Mouse (Mus musculus): ENCODE results near the gene 4931429L15Rik. TPM values are rescaled to one million over a fixed set of nuclear protein-coding genes. Genes with fewer than 3 reads are reported as not detected.
"Not testable (repeated sequence)": the region's sequence is repeated elsewhere in the genome, so short reads cannot be mapped to it uniquely, and the experiment has no call there.

4931429L15Rik gene
- polyA plus RNA-seq, 1 experiment from 2014 or later = not detected

DNA sequence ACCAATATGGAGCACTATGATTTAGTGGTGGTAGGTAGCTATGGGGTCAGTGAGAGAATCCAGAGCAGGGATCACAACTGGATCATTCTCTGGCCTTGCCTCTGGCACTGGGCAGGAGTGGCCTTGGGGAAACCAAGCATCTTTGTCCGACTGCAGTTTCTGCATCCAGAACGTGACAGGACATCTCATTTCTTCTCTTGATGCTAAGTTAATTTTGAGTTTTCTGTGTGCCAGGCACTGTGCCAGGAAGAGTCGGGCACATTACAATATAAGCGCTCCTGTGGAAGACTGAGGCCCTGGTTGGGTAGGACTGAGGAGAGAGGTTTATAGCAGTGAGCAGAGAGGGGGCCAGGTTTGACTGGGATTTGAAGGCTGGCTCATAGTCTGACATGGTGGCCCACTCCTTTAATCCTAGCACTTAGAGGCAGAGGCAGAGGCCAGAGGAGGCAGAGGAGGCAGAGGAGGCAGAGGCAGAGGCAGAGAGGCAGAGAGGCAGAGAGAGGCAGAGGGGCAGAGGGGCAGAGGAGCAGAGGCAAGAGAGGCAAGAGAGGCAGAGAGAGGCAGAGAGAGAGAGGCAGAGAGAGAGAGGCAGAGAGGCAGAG, 19.4 kb upstream of the 4931429L15Rik start:
- Histone ChIP-seq H3K27ac (peak overlapping the region; percentile 33; the same call in 1 of the 2 replicates), H3K36me3 (replicated peaks; ENCODE audit: control insufficient read depth, insufficient read depth) (no peaks in the 10 kb centered on the region), H3K9me3 (ENCODE audit: control insufficient read depth, low read length) (no peaks in the 10 kb centered on the region), H3K4me2 (replicated peaks) (no peak overlapping the region), H3K27me3 (ENCODE audit: control insufficient read depth, insufficient read depth, low read length) (no peaks in the 10 kb centered on the region), H3K9ac (no peak overlapping the region), H3K4me3 (replicated peaks; ENCODE audit: low read length) (no peak overlapping the region), H3K4me1 (replicated peaks; ENCODE audit: control insufficient read depth, insufficient read depth, low read length) (peaks cover 18% of the 10 kb centered on the region)
- WGBS = 86% methylated on average over 4 of the region's 4 CpGs
- DNase-seq (ENCODE audit: low spot score) (no peak), ATAC-seq (ENCODE audit: low FRiP score) (no peak)

DNA sequence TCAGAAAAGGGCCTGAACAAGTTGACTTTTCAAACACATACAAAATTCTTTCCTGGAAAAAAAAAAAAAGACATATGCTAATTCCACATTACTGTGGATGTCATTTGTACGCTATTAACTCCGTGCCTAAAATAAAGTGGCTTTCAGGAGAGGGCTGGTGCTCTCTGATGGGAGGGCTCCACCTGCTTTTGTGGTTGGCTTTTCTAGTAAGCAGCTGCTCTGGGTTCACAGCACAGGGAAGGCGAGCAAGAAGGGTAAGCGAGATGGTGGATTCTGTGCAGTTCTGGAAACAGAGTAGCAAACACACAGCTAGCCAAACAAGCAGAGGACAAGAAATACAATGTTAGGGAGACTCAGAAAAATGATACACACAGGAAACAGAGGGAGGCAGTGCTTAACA, 18.6 kb upstream of the 4931429L15Rik start:
- Histone ChIP-seq H3K36me3 (replicated peaks; ENCODE audit: control insufficient read depth, insufficient read depth) (no peaks in the 10 kb centered on the region), H3K4me1 (replicated peaks; ENCODE audit: control insufficient read depth, insufficient read depth, low read length) (peaks cover 18% of the 10 kb centered on the region), H3K27me3 (ENCODE audit: control insufficient read depth, insufficient read depth, low read length) (no peaks in the 10 kb centered on the region), H3K27ac (peak overlapping the region; percentile 33; the same call in 1 of the 2 replicates), H3K4me2 (replicated peaks) (no peak overlapping the region), H3K4me3 (replicated peaks; ENCODE audit: low read length) (no peak overlapping the region), H3K9ac (no peak overlapping the region), H3K9me3 (ENCODE audit: control insufficient read depth, low read length) (no peaks in the 10 kb centered on the region)
- 14% methylated on average over 4 of the region's 4 CpGs for WGBS
- DNase-seq (ENCODE audit: low spot score) (no peak), ATAC-seq (ENCODE audit: low FRiP score) (no peak)

DNA sequence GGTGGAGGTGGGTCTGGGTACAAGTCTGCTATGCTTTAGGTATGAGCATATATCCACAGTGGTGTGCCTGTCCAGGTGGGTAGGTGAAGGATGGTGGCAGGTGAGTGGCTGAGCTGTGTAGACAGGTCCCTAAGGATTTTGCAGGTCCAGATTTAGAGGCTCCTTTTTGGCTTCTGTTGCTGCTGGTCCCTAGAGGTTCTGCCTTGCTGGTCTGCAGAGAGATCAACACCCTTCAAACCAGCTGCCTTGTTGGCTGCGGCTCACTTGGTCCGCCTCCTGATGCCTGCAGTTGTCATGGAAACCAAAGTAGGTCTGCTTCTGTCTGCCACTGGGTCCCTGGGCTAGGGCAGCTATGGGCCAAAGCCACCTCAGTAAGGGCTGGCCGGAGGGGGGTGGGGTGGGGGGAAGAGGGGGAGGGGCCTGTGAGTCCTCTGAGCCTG, 18.1 kb upstream of the 4931429L15Rik start:
- Histone ChIP-seq H3K4me3 (replicated peaks; ENCODE audit: low read length) (no peak overlapping the region), H3K27ac (peak overlapping the region; percentile 52; the same call in 1 of the 2 replicates), H3K4me2 (replicated peaks) (no peak overlapping the region), H3K27me3 (ENCODE audit: control insufficient read depth, insufficient read depth, low read length) (no peaks in the 10 kb centered on the region), H3K9ac (no peak overlapping the region), H3K4me1 (replicated peaks; ENCODE audit: control insufficient read depth, insufficient read depth, low read length) (peaks cover 18% of the 10 kb centered on the region), H3K36me3 (replicated peaks; ENCODE audit: control insufficient read depth, insufficient read depth) (no peaks in the 10 kb centered on the region), H3K9me3 (ENCODE audit: control insufficient read depth, low read length) (no peaks in the 10 kb centered on the region)
- DNase-seq (ENCODE audit: low spot score) (peak; percentile 67), ATAC-seq (ENCODE audit: low FRiP score) (peak; percentile 88)
- WGBS = 0% methylated on average over 3 of the region's 3 CpGs

DNA sequence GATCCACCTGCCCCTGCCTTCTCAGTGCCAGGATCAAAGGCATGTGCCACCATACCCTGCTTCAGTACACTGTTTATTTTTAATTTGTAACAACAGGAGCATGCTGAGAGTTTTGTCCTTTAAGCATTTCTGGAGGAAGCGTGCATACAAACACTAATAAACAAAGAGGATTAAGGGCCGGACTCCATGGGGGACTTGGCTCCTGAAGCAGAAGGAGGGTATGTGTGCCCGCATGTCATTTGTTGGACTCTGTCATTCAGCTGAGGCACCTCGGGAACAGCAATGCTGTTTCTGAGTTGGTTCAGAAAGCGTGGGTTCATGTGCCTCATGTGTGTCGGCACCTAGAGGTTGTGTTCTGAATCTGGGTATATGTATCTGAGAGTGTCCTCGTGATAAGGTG, 17.5 kb upstream of the 4931429L15Rik start:
- no peak overlapping the region for H3K4me2 ChIP-seq (replicated peaks)
- no peak for DNase-seq (ENCODE audit: low spot score)
- H3K9me3 ChIP-seq (ENCODE audit: control insufficient read depth, low read length) = no peaks in the 10 kb centered on the region
- peak overlapping the region; percentile 52; the same call in 1 of the 2 replicates for H3K27ac ChIP-seq
- 0 out of 2 replicates have a peak, but pooled peaks have one; percentile 17 for ATAC-seq (ENCODE audit: low FRiP score)
- H3K36me3 ChIP-seq (replicated peaks; ENCODE audit: control insufficient read depth, insufficient read depth) = no peaks in the 10 kb centered on the region
- H3K4me3 ChIP-seq (replicated peaks; ENCODE audit: low read length) = no peak overlapping the region
- no peak overlapping the region for H3K9ac ChIP-seq
- 44% methylated on average over 7 of the region's 7 CpGs for WGBS
- H3K4me1 ChIP-seq (replicated peaks; ENCODE audit: control insufficient read depth, insufficient read depth, low read length) = peaks cover 18% of the 10 kb centered on the region
- H3K27me3 ChIP-seq (ENCODE audit: control insufficient read depth, insufficient read depth, low read length) = no peaks in the 10 kb centered on the region

DNA sequence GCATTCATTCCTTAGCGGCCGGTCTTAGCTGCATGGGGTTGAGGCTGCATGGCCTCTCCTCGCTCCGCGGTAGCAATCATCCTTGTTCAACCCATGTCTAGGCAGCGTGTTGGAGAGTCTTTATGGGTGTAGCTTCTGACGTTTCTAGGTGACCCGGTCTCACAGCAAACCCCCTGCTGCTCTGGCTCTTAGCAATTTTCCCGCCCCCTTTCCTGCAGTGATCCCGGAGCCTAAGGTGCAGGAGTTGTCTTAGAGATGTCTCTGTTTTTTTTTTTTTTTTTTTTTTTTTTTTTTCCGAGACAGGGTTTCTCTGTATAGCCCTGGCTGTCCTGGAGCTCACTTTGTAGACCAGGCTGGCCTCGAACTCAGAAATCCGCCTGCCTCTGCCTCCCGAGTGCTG, 16.5 kb upstream of the 4931429L15Rik start:
- H3K27ac ChIP-seq; DNase-seq (ENCODE audit: low spot score); H3K4me3 ChIP-seq (replicated peaks; ENCODE audit: low read length); H3K4me2 ChIP-seq (replicated peaks); H3K9ac ChIP-seq; H3K36me3 ChIP-seq (replicated peaks; ENCODE audit: control insufficient read depth, insufficient read depth); ATAC-seq (ENCODE audit: low FRiP score); H3K27me3 ChIP-seq (ENCODE audit: control insufficient read depth, insufficient read depth, low read length); H3K9me3 ChIP-seq (ENCODE audit: control insufficient read depth, low read length): not testable (repeated sequence)
- H3K4me1 ChIP-seq (replicated peaks; ENCODE audit: control insufficient read depth, insufficient read depth, low read length) = peaks cover 18% of the 10 kb centered on the region
- WGBS = 61% methylated on average over 11 of the region's 14 CpGs

DNA sequence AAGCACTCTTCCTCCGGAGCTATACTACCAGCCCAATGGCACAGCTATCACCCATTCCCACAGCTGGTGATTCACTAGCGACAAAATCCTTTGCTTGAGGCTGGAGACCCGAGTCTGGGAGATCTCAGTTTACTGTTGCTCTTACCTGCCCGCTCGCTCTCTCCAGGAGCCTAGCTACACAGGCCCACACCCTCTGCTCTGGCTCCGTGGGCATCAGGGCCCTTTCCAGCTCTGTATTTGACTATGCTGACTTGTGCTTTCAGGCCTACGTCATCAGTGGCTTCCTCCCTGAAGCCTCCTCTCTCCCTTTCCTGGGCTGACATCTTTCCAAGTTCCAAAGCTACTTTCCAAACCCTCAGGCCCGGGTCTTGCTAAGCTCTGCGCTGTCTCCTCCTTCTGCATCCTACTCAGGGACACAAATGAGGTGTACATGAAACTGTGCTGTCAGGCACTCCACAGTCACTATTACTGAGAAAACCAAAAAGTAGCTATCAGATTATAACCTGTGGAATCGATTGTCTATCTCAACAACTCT, 15.7 kb upstream of the 4931429L15Rik start:
- H3K4me3 ChIP-seq (replicated peaks; ENCODE audit: low read length) = no peak overlapping the region
- no peak overlapping the region for H3K27ac ChIP-seq
- no peaks in the 10 kb centered on the region for H3K27me3 ChIP-seq (ENCODE audit: control insufficient read depth, insufficient read depth, low read length)
- H3K9ac ChIP-seq = no peak overlapping the region
- no peaks in the 10 kb centered on the region for H3K36me3 ChIP-seq (replicated peaks; ENCODE audit: control insufficient read depth, insufficient read depth)
- 83% methylated on average over 10 of the region's 10 CpGs for WGBS
- H3K4me2 ChIP-seq (replicated peaks) = no peak overlapping the region
- peaks cover 18% of the 10 kb centered on the region for H3K4me1 ChIP-seq (replicated peaks; ENCODE audit: control insufficient read depth, insufficient read depth, low read length)
- H3K9me3 ChIP-seq (ENCODE audit: control insufficient read depth, low read length) = no peaks in the 10 kb centered on the region
- ATAC-seq (ENCODE audit: low FRiP score) = no peak
- DNase-seq (ENCODE audit: low spot score) = no peak

DNA sequence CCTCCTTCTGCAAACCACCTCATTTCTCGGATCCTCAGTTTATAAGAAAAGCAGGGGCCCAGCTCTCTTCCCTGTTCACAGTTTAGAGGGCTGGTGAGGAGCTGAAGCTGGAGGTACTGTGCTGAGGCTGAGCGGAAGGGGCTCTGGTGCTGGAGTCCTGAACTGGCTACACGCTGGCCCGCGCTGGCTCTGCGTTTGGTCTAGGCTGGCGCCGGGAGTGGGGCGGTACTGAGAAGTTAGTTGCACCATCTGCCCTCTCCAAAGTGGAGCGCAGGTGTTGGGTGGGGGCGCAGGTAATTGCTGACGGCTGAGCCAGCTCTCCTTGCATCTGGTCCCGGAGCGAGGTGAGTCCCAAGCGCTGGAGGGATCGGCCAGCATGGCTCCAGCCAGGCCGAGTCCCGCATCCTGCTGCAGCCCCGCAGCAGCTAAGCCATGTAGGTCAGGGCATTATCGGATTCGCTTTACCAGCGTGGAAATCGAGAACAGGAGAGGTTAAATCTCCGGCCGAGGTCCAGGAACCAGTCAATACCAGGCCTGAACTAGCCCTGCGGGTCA, 14.8 kb upstream of the 4931429L15Rik start:
- no peak overlapping the region for H3K4me2 ChIP-seq (replicated peaks)
- peaks cover 20% of the 10 kb centered on the region for H3K4me1 ChIP-seq (replicated peaks; ENCODE audit: control insufficient read depth, insufficient read depth, low read length)
- DNase-seq (ENCODE audit: low spot score) = no peak
- 35% methylated on average over 26 of the region's 26 CpGs for WGBS
- no peaks in the 10 kb centered on the region for H3K9me3 ChIP-seq (ENCODE audit: control insufficient read depth, low read length)
- H3K27me3 ChIP-seq (ENCODE audit: control insufficient read depth, insufficient read depth, low read length) = no peaks in the 10 kb centered on the region
- no peak for ATAC-seq (ENCODE audit: low FRiP score)
- no peak overlapping the region for H3K4me3 ChIP-seq (replicated peaks; ENCODE audit: low read length)
- H3K27ac ChIP-seq = no peak overlapping the region
- H3K36me3 ChIP-seq (replicated peaks; ENCODE audit: control insufficient read depth, insufficient read depth) = no peaks in the 10 kb centered on the region
- H3K9ac ChIP-seq = no peak overlapping the region

DNA sequence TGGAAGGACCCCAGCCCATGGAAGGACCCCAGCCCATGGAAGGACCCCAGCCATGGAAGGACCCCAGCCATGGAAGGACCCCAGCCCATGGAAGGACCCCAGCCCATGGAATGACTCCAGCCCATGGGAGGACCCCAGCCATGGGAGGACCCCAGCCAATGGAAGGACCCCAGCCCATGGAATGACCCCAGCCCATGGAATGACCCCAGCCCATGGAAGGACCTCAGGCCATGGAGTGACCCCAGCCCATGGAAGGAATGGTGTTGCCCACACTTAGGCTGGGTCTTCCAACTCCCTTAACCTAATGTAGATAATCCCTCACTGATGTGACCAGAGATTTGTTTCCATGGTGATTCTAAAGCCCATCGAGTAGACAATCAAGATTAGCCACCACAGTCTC, 11.5 kb upstream of the 4931429L15Rik start:
- Histone ChIP-seq H3K36me3 (replicated peaks; ENCODE audit: control insufficient read depth, insufficient read depth) (no peaks in the 10 kb centered on the region), H3K9me3 (ENCODE audit: control insufficient read depth, low read length) (no peaks in the 10 kb centered on the region), H3K4me2 (replicated peaks) (no peak overlapping the region), H3K27ac (no peak overlapping the region), H3K9ac (no peak overlapping the region), H3K4me3 (replicated peaks; ENCODE audit: low read length) (no peak overlapping the region), H3K27me3 (ENCODE audit: control insufficient read depth, insufficient read depth, low read length) (no peaks in the 10 kb centered on the region), H3K4me1 (replicated peaks; ENCODE audit: control insufficient read depth, insufficient read depth, low read length) (peaks cover 21% of the 10 kb centered on the region)
- DNase-seq (ENCODE audit: low spot score) = no peak
- WGBS = 95% methylated on average over 1 of the region's 1 CpGs
- no peak for ATAC-seq (ENCODE audit: low FRiP score)

DNA sequence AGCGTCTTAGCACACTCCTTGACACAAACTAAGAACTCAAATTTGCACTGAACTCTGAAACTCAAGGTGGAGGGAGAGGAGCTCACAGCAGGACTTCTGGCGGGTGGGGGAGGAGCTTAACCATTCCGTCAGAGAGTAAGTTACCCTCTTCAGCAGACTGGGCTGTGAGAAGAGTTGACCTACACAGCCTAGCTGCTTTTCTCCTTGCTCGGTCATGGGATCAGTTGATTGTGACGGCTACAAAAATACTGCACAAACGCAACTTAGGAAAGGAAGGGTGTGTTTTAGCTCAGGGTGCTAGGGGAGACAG, 10.8 kb upstream of the 4931429L15Rik start:
- Histone ChIP-seq H3K27me3 (ENCODE audit: control insufficient read depth, insufficient read depth, low read length) (no peaks in the 10 kb centered on the region), H3K27ac (no peak overlapping the region), H3K4me3 (replicated peaks; ENCODE audit: low read length) (no peak overlapping the region), H3K4me1 (replicated peaks; ENCODE audit: control insufficient read depth, insufficient read depth, low read length) (peaks cover 21% of the 10 kb centered on the region), H3K36me3 (replicated peaks; ENCODE audit: control insufficient read depth, insufficient read depth) (no peaks in the 10 kb centered on the region), H3K4me2 (replicated peaks) (no peak overlapping the region), H3K9ac (no peak overlapping the region), H3K9me3 (ENCODE audit: control insufficient read depth, low read length) (no peaks in the 10 kb centered on the region)
- ATAC-seq (ENCODE audit: low FRiP score) (no peak), DNase-seq (ENCODE audit: low spot score) (no peak)
- WGBS = 53% methylated on average over 6 of the region's 6 CpGs
